Mouse (Mus musculus) urinary bladder, postnatal 25 days (tissue): ENCODE data around the gene Myo9b.
"Not testable (repeated sequence)": the region's sequence is repeated elsewhere in the genome, so short reads cannot be mapped to it uniquely, and the experiment has no call there.

Source experiments
- DNase-seq: peaks from one replicate; pipeline ENCODE4 v3.0.0; 2022; ENCODE audit warnings: low spot score

The Myo9b gene

DNA sequence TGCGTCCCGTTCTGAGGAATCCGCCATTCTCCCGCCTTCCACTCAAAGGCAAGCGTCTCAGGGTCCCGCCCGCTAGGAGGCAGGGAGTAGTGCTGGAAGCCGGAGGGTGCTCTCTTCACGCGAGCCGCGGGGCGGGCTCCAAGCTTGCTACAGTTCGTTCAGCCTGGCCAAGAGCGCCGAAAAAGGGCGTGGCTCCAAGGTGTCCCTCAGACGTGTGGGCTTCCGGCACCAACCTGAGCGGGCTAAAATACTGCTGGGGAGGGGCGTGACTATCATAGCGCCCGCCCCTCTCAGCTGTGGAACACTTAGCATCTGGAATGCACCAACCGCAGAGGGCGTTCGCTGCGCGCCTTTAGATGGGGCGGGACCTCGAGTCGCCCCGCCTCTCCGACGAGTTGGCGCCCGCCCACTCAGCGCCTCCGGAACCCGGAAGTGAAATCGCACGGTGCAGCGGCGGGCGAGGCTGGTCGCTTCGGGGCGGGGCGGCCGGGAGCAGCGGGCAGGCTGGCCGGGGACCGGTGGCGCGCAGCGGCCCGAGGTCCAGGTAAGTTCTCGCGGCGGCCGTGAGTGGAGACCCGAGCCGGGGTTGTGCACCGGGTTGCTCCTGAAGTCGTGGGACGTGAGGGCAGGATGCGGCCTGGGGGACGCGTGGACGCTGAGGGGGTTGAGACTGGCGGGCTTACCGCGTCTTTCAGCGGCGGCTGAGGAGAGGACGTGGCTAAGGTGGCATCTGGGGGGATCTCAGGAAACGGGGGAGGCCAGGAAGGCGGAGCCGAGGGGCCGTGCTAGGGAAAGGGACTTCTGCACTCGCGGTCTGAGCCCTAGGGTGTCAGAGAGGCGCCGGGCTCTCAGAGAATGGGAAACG is at the start of gene Myo9b, which contains the start of gene Haus8:
Myo9b (plus strand) TSS at position 429 of the 865 bp plus-strand sequence.
Haus8 (minus strand) TSS at position 649 of the 865 bp plus-strand sequence.
- peak; percentile 96 for DNase-seq

- DNase-seq = no peak
These were observed 48.0 kb upstream of the Myo9b start for GRCm38 (mm10) chr8:71224560-71224959.

GRCm38 (mm10) chr8:71242757-71243156 is 29.8 kb upstream of the Myo9b start:
- DNase-seq = no peak

- DNase-seq = no peak
These were observed 24.3 kb upstream of the Myo9b start for GRCm38 (mm10) chr8:71248203-71248602.

DNA sequence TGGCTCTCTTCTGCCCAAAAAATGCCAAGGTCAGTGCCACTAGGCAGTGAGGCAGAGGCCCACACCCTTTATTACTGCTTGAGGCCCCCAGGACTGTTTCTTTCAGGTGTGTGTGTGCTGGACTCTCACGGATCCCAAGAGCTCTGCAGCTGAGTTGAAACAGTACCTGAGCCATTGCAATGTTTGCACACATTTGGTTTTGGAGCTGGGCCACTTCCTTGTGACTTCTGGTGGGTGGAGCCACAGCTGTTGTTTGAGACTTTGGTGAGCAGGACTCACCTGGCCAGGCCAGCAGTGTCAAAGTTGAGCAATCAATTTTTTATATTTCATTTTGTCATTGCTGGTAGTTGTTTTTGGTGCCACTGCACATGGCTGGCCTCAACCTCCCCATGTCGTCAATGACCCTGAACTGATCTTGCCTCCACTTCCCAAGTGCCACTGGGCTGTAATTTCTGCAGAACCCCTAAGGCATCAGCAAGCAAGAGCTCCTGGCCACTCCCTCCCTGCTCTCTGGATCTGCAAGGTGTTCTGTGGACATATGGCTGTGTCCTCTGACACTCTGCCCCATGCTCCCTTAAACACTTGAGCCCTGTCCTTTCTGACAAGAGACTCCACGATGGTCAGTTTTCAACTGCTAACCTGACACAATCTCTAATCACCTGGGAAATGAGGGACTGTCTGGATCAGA is 15.8 kb upstream of the Myo9b start:
- DNase-seq = no peak

DNA sequence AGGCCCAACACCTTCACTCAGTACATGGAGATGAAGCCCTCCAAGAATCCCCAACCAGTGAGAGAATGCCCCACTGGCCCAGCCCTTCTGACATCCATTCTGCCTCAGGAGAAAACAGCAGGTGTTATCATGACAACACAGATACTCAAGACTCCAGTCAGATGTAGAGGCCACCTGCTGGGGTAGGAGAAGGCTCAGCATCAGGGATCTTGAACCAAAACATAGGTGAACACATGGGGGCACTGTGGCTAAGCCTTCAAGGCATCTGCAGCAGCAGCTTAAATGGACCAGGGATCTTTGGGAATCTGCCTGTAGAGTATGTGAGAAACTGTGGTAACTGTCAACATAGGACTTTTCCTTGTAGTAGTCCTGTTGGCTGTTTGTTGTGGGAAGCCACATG is 11.3 kb upstream of the Myo9b start:
- DNase-seq = no peak

- no peak for DNase-seq
These were observed 4.8 kb upstream of the Myo9b start for GRCm38 (mm10) chr8:71267690-71268089.

DNA sequence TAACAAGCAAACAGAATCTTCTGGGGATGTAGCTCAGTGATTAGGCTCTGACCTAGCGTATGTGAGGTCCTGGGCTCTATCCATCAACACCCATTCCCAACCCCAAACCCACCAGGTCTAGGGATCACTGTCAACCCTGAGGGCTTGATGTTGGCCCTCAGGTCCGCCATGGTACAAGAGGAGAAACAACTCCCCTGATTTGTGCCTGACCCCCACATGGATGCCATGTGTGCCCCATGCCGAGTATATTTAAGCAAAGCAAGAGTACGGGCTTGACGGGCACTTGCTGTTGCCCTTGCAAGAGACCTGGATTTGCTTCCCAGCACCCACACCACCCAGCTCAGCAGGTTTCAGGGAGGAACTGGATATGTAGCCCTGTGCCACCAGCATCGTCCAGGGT is 4.2 kb upstream of the Myo9b start:
- DNase-seq = not testable (repeated sequence)

DNA sequence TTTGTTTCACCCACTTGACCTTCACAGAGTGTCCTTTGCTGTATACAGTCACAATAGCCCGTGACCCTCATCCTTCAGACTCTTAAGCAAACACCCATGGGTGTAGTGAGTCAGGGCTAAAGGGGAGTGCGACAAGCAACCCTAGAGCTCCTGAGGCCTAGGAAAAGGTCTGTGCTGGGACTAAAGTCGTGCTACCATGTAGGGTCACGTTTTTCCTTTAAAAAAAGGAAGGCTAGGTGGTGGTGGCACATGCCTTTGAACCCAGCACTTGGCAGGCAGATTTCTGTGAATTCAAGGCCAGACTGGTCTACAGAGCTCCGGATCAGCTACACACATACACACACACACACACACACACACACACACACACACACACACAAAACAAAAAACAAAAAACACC is 884 bp upstream of the Myo9b start:
- no peak for DNase-seq

- DNase-seq = peak; percentile 51
These were observed 617 bp downstream of the Myo9b start for GRCm38 (mm10) chr8:71273151-71273510.

GRCm38 (mm10) chr8:71274478-71274877 is 2.0 kb downstream of the Myo9b start:
- DNase-seq = no peak

DNA sequence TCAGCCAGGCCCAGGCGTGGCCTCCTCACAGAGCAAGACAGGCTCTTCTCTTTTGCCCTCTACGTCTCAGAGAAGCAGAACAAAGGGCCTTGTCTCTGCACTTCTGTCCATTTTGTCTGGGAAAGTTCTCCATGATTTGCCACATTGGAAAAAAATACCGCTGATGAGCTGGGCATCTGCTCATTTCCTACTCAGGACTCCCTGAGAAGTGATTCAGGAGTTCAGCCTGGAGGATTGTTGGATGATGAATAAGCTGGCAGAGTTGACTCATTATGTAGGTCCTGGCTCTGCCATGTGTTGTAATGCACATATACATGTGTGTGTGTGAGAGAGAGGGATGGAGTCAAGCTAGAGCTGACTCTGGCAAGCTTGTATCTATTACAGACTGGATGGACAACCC is 3.7 kb downstream of the Myo9b start:
- DNase-seq = no peak

DNA sequence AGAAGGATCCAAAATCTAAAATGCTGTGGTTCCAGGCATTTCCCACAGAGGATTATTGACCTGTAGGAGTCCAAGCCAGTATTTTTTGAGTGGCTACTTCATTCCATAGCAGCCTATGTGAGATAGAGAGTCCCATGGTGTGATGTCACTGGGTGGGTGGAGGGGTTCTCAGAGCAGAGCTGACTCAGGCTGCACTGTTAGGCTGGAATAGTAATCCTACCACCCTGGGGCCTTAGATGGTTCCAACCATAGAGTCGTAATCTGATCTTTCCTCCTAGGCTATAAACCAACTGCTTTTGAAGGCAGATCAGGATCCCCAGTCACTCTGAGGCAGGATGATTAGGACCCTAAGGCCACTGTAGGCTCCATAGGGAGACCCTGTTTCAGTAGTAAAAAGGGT is 6.9 kb downstream of the Myo9b start:
- DNase-seq = not testable (repeated sequence)

DNA sequence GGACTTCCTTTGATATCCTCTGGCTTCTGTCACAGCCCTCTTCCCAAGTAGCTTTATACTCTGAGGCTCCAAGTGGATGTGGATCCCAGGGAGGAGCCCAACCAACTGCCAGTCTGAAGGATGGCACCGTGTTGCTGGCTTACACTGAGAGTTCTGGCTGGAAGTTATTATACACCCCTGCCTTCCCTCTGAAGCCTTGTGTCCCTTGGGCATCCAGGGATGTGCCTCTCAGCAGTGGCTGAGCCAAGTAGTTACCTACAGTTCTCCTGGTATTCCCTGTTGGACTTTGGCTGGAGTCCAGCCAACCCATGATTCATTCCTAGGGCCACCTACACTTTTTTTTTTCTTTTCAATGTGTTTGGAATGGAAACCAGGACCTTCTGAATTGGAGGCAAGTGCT is 9.2 kb downstream of the Myo9b start:
- DNase-seq = not testable (repeated sequence)

DNA sequence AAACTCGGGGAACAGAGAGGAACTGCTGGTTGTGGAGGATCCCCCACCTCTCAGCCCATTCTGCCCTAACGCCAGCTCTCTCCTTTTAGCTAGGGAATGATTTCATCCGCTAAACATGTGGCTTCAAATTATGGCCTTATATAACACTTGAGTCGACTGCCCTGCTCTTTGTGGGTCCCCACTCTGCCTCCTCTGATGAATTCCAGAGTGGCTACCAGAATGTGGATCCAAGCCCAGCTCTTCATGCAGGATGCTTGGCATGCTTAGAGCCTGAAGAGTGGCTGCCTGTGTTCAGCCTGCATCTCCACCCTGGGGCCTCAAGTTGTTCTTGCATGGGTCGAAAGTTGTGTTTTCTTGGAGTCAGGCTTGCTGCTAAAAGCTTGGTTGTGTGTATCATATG is 10.1 kb downstream of the Myo9b start:
- DNase-seq = no peak

DNA sequence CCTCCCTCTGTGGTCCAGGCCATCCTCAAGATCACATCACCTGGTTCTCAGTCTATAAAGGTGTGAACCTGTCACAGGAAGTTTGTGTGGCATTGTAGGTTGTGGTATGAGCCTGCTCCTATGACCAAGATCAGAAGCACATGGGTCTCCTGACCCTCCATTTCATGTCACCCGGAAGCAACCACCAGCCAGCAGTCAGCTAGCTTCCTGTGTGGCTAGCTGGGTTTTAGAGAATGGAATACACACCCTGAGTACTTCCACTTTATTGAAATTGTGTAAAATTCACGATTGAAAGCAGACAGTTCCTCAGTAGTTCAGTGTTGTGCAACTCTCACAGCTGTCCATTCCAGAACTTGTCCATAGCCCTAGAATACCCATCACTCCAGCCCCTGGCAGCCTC is 13.7 kb downstream of the Myo9b start:
- DNase-seq = not testable (repeated sequence)

- DNase-seq = no peak
These were observed 16.0 kb downstream of the Myo9b start for GRCm38 (mm10) chr8:71288441-71288949.

GRCm38 (mm10) chr8:71289098-71289497 is 16.6 kb downstream of the Myo9b start:
- DNase-seq = no peak

- no peak for DNase-seq
These were observed 17.7 kb downstream of the Myo9b start for GRCm38 (mm10) chr8:71290211-71290610.

- no peak for DNase-seq
These were observed 18.4 kb downstream of the Myo9b start for GRCm38 (mm10) chr8:71290911-71291310.

GRCm38 (mm10) chr8:71291351-71291750 is 18.8 kb downstream of the Myo9b start:
- no peak for DNase-seq

- DNase-seq = not testable (repeated sequence)
These were observed 21.4 kb downstream of the Myo9b start for GRCm38 (mm10) chr8:71293930-71294329.

- no peak for DNase-seq
These were observed 23.7 kb downstream of the Myo9b start for GRCm38 (mm10) chr8:71296188-71296621.
